Mouse (Mus musculus): ENCODE results near the gene Podxl.

- TF ChIP-seq CTCF (IDR thresholded peaks at IDR 0.05; ENCODE audit: low read depth, low read length), result no peak
- no peak for TF ChIP-seq POLR2A (IDR thresholded peaks at IDR 0.05; ENCODE audit: extremely low read depth, insufficient read depth, low read length)
These were observed 22.3 kb upstream of the Podxl start for GRCm38 (mm10) chr6:31586127-31586526.
